Mouse (Mus musculus) regulatory T cell (primary cell): ENCODE results near the gene Sh3kbp1.

Experiments
- in situ Hi-C: fragments of 300-600 bp; cut with MboI, MseI; formaldehyde crosslinking; loops from one replicate; pipeline ENCODE4 v1.15.1; 2025; ENCODE audit warnings: high pct_unique_total_duplicates

Sh3kbp1 gene

GRCm38 (mm10) chrX:159912061-159912460 lies 285.0 kb downstream of the Sh3kbp1 start:
- in situ Hi-C loops, result no loop called here

- in situ Hi-C loops, result no loop called here
Observed at GRCm38 (mm10) chrX:159913489-159913888, 286.4 kb downstream of the Sh3kbp1 start.

GRCm38 (mm10) chrX:159915125-159915524 lies 288.1 kb downstream of the Sh3kbp1 start:
- in situ Hi-C loops, result no loop called here

- in situ Hi-C loops, result no loop called here
Observed at GRCm38 (mm10) chrX:159924759-159925158, 297.7 kb downstream of the Sh3kbp1 start.

GRCm38 (mm10) chrX:159928165-159928564 lies 301.1 kb downstream of the Sh3kbp1 start:
- in situ Hi-C loops, result no loop called here

GRCm38 (mm10) chrX:159928834-159929233 lies 301.8 kb downstream of the Sh3kbp1 start:
- in situ Hi-C loops, result no loop called here

GRCm38 (mm10) chrX:159932027-159932426 lies 305.0 kb downstream of the Sh3kbp1 start:
- in situ Hi-C loops, result no loop called here

- in situ Hi-C loops, result no loop called here
Observed at GRCm38 (mm10) chrX:159942569-159942968, 315.5 kb downstream of the Sh3kbp1 start.

- in situ Hi-C loops, result no loop called here
Observed at GRCm38 (mm10) chrX:159943586-159943985, 316.5 kb downstream of the Sh3kbp1 start.

GRCm38 (mm10) chrX:159953546-159954429 lies 326.7 kb downstream of the Sh3kbp1 start:
- in situ Hi-C loops, result no loop called here

GRCm38 (mm10) chrX:159954430-159954779 lies 327.3 kb downstream of the Sh3kbp1 start:
- in situ Hi-C loops, result no loop called here

- in situ Hi-C loops, result no loop called here
Observed at GRCm38 (mm10) chrX:159955433-159955832, 328.4 kb downstream of the Sh3kbp1 start.

- in situ Hi-C loops, result loop anchor here (5.0 kb wide), 1 partner anchor 334 kb away; the partner anchor contains the start of gene Sh3kbp1
Observed at GRCm38 (mm10) chrX:159961385-159961784, 334.3 kb downstream of the Sh3kbp1 start.

GRCm38 (mm10) chrX:159963273-159963672 lies 336.2 kb downstream of the Sh3kbp1 start:
- in situ Hi-C loops, result loop anchor here (5.0 kb wide), 1 partner anchor 336 kb away; the partner anchor contains the start of gene Sh3kbp1

- in situ Hi-C loops, result loop anchor here (5.0 kb wide), 1 partner anchor 337 kb away; the partner anchor contains the start of gene Sh3kbp1
Observed at GRCm38 (mm10) chrX:159963925-159964324, 336.9 kb downstream of the Sh3kbp1 start.

GRCm38 (mm10) chrX:159969025-159969424 lies 342.0 kb downstream of the Sh3kbp1 start:
- in situ Hi-C loops, result no loop called here

- in situ Hi-C loops, result loop anchor here (5.0 kb wide), 1 partner anchor 141 kb away; no protein-coding TSS in a partner anchor
Observed at GRCm38 (mm10) chrX:159971091-159971779, 344.2 kb downstream of the Sh3kbp1 start.

- in situ Hi-C loops, result loop anchor here (5.0 kb wide), 1 partner anchor 139 kb away; no protein-coding TSS in a partner anchor
Observed at GRCm38 (mm10) chrX:159973730-159974129, 346.7 kb downstream of the Sh3kbp1 start.

- in situ Hi-C loops, result no loop called here
Observed at GRCm38 (mm10) chrX:159976243-159976642, 349.2 kb downstream of the Sh3kbp1 start.

GRCm38 (mm10) chrX:159988002-159988960 lies 361.2 kb downstream of the Sh3kbp1 start, which contains the start of gene Map3k15:
Gene Map3k15, plus strand, starts transcription at chrX:159988433.
- in situ Hi-C loops, result no loop called here

GRCm38 (mm10) chrX:159995808-159996207 lies 368.7 kb downstream of the Sh3kbp1 start:
- in situ Hi-C loops, result no loop called here
